Mouse (Mus musculus) lung, embryonic 14.5 days (tissue): Measurements from ENCODE around the gene Brd2. TPM values are rescaled to one million over a fixed set of nuclear protein-coding genes. Genes with fewer than 3 reads are reported as not detected.

Experiments used
- ATAC-seq: fragments of 200-750 bp; cut with Nextera tagmentation; 2 replicates; pipeline ENCODE4 v1.8.0; 2017; ENCODE audit warnings: mild to moderate bottlenecking, moderate TSS enrichment, moderate library complexity; ENCODE audit not compliant: insufficient read depth
- DNase-seq: peaks from one replicate; pipeline ENCODE4 v3.0.0-alpha.2; 2015
- H3K27ac ChIP-seq: fragments of 300-500 bp; sonication (generic); 2 replicates; pipeline ENCODE4 v1.5.1; 2014; ENCODE audit warnings: low read depth, mild to moderate bottlenecking, moderate library complexity
- H3K27me3 ChIP-seq: fragments of 300-500 bp; sonication (generic); 2 replicates; pipeline ENCODE4 v1.6.1; 2014; ENCODE audit warnings: low read length, control low read depth; ENCODE audit not compliant: insufficient read depth
- H3K36me3 ChIP-seq: fragments of 300-500 bp; sonication (generic); 2 replicates; pipeline ENCODE4 v1.6.1; 2014; ENCODE audit warnings: control low read depth; ENCODE audit not compliant: insufficient read depth
- H3K4me1 ChIP-seq: fragments of 300-500 bp; sonication (generic); 2 replicates; pipeline ENCODE4 v1.6.1; 2014; ENCODE audit warnings: antibody characterized with exemption, control low read depth; ENCODE audit not compliant: insufficient read depth
- H3K4me2 ChIP-seq: fragments of 300-500 bp; sonication (generic); 2 replicates; pipeline ENCODE4 v1.6.1; 2014; ENCODE audit warnings: mild to moderate bottlenecking
- H3K4me3 ChIP-seq: fragments of 300-500 bp; sonication (generic); 2 replicates; pipeline ENCODE4 v1.5.1; 2014; ENCODE audit warnings: low read depth, low read length
- H3K9ac ChIP-seq: fragments of 300-500 bp; sonication (generic); 2 replicates; pipeline ENCODE4 v1.6.1; 2014
- H3K9me3 ChIP-seq: fragments of 300-500 bp; sonication (generic); 2 replicates; pipeline ENCODE4 v1.6.1; 2016; ENCODE audit warnings: low read depth, low read length, control low read depth
- CTCF ChIP-seq: IDR thresholded peaks from 2 replicates; pipeline ENCODE4 v1.5.1; 2016; ENCODE audit warnings: antibody characterized with exemption, low read depth
- WGBS: fragments of 180-500 bp; shearing (Covaris S2); extraction: QIAGEN DNeasy Blood & Tissue Kit; methylation state at CpG from one replicate; pipeline ENCODE4 v1.1.7; 2014; 5-methylcytosine and 5-hydroxymethylcytosine counted together
- polyA plus RNA-seq: library from polyadenylated mRNA; unstranded; fragments of >200 nt; fragmentation: Nextera tagmentation; extraction: Ambion mirVana; gene quantifications from 2 replicates; pipeline ENCODE4 v1.2.1, GENCODE M21; 2014

The Brd2 gene
- polyA plus RNA-seq, 1 experiment from 2014 or later: 153 TPM

GRCm38 (mm10) chr17:34102831-34103230 lies 19.6 kb downstream of the Brd2 start:
- no peaks in the 10 kb centered on the region for H3K27me3 ChIP-seq
- H3K36me3 ChIP-seq: no peaks in the 10 kb centered on the region
- no peak overlapping the region for H3K9ac ChIP-seq
- no peak overlapping the region for H3K4me3 ChIP-seq
- WGBS: 59% methylated on average over 6 of the region's 6 CpGs
- DNase-seq (no peak), ATAC-seq (no peak)
- no peak overlapping the region for H3K4me2 ChIP-seq
- no peak for TF ChIP-seq CTCF
- no peaks in the 10 kb centered on the region for H3K4me1 ChIP-seq
- H3K27ac ChIP-seq: no peak overlapping the region
- no peaks in the 10 kb centered on the region for H3K9me3 ChIP-seq

- H3K4me3 ChIP-seq: no peak overlapping the region
- ATAC-seq (peak; percentile 82; the same call in 1 of the 2 replicates), DNase-seq (peak; percentile 98)
Observed at GRCm38 (mm10) chr17:34101604-34102032, 20.8 kb downstream of the Brd2 start.

GRCm38 (mm10) chr17:34101185-34101584 lies 21.2 kb downstream of the Brd2 start:
- no peak for DNase-seq
- H3K9me3 ChIP-seq: no peaks in the 10 kb centered on the region

More at GRCm38 (mm10) chr17:34101604-34102032, 20.8 kb downstream of the Brd2 start:
- peak; percentile 89 for TF ChIP-seq CTCF
- no peaks in the 10 kb centered on the region for H3K27me3 ChIP-seq
- H3K9ac ChIP-seq: no peak overlapping the region
- H3K9me3 ChIP-seq: no peaks in the 10 kb centered on the region
- no peaks in the 10 kb centered on the region for H3K4me1 ChIP-seq
- no peak overlapping the region for H3K27ac ChIP-seq
- 7% methylated on average over 12 of the region's 12 CpGs for WGBS
- H3K36me3 ChIP-seq: no peaks in the 10 kb centered on the region
- peak overlapping the region; percentile 7; the same call in 1 of the 2 replicates for H3K4me2 ChIP-seq

GRCm38 (mm10) chr17:34099531-34099930 lies 22.9 kb downstream of the Brd2 start:
- Histone ChIP-seq H3K4me2 (no peak overlapping the region), H3K9me3 (no peaks in the 10 kb centered on the region), H3K27ac (no peak overlapping the region), H3K9ac (no peak overlapping the region), H3K4me1 (no peaks in the 10 kb centered on the region), H3K27me3 (no peaks in the 10 kb centered on the region), H3K36me3 (no peaks in the 10 kb centered on the region), H3K4me3 (no peak overlapping the region)
- TF ChIP-seq CTCF: no peak
- ATAC-seq: no peak
- DNase-seq: peak; percentile 63
- WGBS: 41% methylated on average over 5 of the region's 5 CpGs

More at GRCm38 (mm10) chr17:34101185-34101584, 21.2 kb downstream of the Brd2 start:
- Histone ChIP-seq H3K4me1 (no peaks in the 10 kb centered on the region), H3K4me3 (no peak overlapping the region), H3K9ac (no peak overlapping the region), H3K27ac (no peak overlapping the region), H3K27me3 (no peaks in the 10 kb centered on the region), H3K36me3 (no peaks in the 10 kb centered on the region), H3K4me2 (no peak overlapping the region)
- TF ChIP-seq CTCF: no peak
- WGBS: 29% methylated on average over 5 of the region's 5 CpGs
- peak; percentile 11; the same call in 1 of the 2 replicates for ATAC-seq

- no peak overlapping the region for H3K27ac ChIP-seq
- no peaks in the 10 kb centered on the region for H3K9me3 ChIP-seq
- no peak overlapping the region for H3K4me2 ChIP-seq
- DNase-seq: no peak
- no peak for ATAC-seq
- H3K9ac ChIP-seq: no peak overlapping the region
- no peak for TF ChIP-seq CTCF
- 33% methylated on average over 10 of the region's 10 CpGs for WGBS
- H3K4me3 ChIP-seq: no peak overlapping the region
- H3K4me1 ChIP-seq: no peaks in the 10 kb centered on the region
- H3K36me3 ChIP-seq: no peaks in the 10 kb centered on the region
- H3K27me3 ChIP-seq: no peaks in the 10 kb centered on the region
Observed at GRCm38 (mm10) chr17:34098709-34099479, 23.5 kb downstream of the Brd2 start.

- TF ChIP-seq CTCF: no peak
- no peaks in the 10 kb centered on the region for H3K36me3 ChIP-seq
- no peaks in the 10 kb centered on the region for H3K4me1 ChIP-seq
- ATAC-seq (no peak), DNase-seq (no peak)
- H3K27ac ChIP-seq: no peak overlapping the region
- no peak overlapping the region for H3K4me2 ChIP-seq
- no peaks in the 10 kb centered on the region for H3K9me3 ChIP-seq
- no peak overlapping the region for H3K4me3 ChIP-seq
- H3K9ac ChIP-seq: no peak overlapping the region
- 61% methylated on average over 5 of the region's 5 CpGs for WGBS
- no peaks in the 10 kb centered on the region for H3K27me3 ChIP-seq
Observed at GRCm38 (mm10) chr17:34097272-34097671, 25.2 kb downstream of the Brd2 start.

GRCm38 (mm10) chr17:34096497-34097010 lies 25.9 kb downstream of the Brd2 start:
- 65% methylated on average over 3 of the region's 3 CpGs for WGBS
- no peak overlapping the region for H3K4me2 ChIP-seq
- no peak for TF ChIP-seq CTCF
- no peaks in the 10 kb centered on the region for H3K27me3 ChIP-seq
- H3K4me3 ChIP-seq: no peak overlapping the region
- H3K36me3 ChIP-seq: no peaks in the 10 kb centered on the region
- no peak overlapping the region for H3K27ac ChIP-seq
- DNase-seq (no peak), ATAC-seq (no peak)
- no peaks in the 10 kb centered on the region for H3K4me1 ChIP-seq
- no peak overlapping the region for H3K9ac ChIP-seq
- no peaks in the 10 kb centered on the region for H3K9me3 ChIP-seq
